Mouse (Mus musculus): ENCODE data around the gene Ern2. TPM values are rescaled to one million over a fixed set of nuclear protein-coding genes. Genes with fewer than 3 reads are reported as not detected.

The Ern2 gene
- polyA plus RNA-seq (2012; rRNA removed): 1.4 and 1.5 TPM in 2 replicates

DNA sequence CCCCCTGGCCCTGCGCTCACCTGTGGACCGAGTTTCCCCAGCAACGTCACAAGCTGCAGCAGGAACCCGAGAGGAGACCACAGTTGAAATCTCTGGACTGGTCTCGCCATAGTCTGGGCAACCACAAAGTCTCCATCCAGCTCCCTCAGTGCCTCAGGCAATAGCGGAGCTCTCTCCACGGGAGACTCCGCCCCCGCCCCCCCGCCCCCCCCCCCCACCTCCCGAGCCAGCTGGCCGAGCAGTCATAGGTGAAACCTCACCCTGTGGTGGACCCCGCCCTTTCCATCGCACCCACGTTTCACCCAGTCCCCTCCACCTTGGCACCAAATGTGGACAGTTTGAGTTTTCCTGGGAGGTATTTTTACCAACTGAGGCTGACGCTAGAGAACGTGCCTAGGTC, at the start of gene Ern2:
Ern2 (minus strand) TSS at position 165 of the 400 bp plus-strand sequence.
- DNase-seq (ENCODE audit: low spot score): no peak

GRCm38 (mm10) chr7:122230866-122231265, 44.9 kb upstream of the Ern2 start:
- DNase-seq (ENCODE audit: low spot score): no peak

GRCm38 (mm10) chr7:122229916-122230315, 43.9 kb upstream of the Ern2 start:
- no peak for DNase-seq (ENCODE audit: low spot score)

GRCm38 (mm10) chr7:122229306-122229705, 43.3 kb upstream of the Ern2 start:
- DNase-seq (ENCODE audit: low spot score): no peak

- no peak for DNase-seq (ENCODE audit: low spot score)
Observed at GRCm38 (mm10) chr7:122226744-122227143, 40.7 kb upstream of the Ern2 start.

DNA sequence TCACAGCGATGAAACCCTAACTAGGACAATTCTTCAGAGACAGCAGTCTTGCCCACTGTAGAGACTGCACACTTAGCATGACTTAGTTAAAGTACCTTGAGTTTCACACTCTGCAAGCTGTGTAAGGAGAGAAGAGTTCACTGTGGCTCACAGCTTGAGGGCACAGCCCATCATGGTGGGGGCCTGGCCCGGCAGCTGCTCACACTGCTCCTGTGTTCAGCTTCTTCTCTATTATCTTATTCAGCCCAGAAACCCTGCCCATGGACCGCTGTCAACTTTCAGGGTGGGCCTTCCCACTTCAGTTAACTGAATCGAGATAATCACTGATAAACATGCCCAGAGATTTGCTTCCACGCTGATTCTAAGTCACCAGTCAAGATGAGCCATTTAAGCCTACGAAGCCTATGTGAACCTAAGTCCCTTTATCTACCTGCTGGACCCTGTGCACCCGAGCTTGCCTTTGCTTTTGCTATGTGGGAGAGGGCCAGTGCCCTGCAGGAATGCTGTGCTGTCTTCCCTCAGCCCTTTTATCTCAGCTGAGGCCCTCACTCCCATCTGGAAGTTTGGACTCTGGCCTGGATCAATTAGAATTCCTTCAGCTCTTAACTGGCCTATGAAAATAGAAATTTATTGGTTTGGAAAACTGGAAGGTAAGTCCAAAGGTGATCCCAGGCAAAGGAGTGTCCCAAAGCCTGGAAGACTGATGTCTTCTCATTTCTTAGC, 40.2 kb upstream of the Ern2 start:
- no peak for DNase-seq (ENCODE audit: low spot score)

- peak; percentile 24 for DNase-seq (ENCODE audit: low spot score)
Observed at GRCm38 (mm10) chr7:122219315-122219801, 33.4 kb upstream of the Ern2 start, which contains the start of gene Chp2. Gene Chp2, plus strand, starts transcription at chr7:122219496.

DNA sequence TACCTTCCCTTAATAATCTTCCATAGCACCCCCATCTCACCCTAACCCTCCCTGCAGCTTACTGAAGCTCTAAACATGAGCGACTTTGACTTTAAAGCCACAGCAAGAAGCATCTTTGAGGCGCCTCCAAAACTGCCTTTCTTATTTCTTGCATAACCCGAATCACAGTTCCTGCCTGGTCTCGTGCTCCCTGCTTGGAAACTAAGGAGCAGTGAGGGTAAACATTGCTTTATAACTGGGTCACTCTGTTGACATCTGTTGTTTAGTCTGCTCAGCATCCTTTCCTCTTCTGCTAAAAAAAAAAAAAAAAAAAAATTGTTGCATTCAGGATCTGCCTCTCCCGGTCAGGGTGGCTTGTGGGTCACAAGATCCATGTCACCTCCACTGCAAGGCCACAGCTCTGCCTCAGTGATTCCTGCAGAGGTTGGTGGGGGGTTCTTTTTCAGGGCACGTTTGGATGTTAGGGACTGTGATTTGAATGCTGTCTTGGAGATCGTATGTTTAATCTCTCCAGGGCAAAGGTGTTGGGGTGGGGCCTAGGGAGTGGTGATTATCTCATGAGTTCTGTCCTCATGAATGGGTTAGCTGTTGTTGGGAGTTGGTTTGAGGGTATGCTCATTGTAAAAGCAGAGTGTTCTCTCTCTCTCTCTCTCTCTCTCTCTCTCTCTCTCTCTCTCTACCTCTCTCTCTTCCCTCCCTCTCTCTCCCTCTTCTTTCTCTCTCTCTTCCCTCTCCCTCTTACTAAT, 22.4 kb upstream of the Ern2 start:
- DNase-seq (ENCODE audit: low spot score): no peak

GRCm38 (mm10) chr7:122206121-122206520, 20.1 kb upstream of the Ern2 start:
- no peak for DNase-seq (ENCODE audit: low spot score)

DNA sequence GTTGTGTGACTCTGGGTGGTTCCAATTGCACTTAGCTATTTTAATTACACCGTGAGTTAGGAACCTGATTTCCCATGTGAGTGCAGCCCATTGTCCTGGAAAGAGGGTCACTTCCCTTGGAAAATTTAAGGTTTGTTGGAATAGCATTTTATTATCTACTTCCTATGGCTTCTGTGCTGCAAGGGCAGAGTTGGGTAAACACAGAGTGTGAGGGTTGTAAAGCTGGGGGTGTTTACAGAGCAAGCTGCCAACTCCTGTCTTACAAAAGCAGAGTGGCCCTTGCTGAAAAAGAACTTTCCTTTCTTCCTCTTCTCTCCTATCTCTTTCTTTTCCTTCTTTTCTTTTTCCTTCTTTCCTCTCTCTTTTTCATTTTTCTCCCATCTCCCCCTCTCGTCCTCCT, 17.9 kb upstream of the Ern2 start:
- DNase-seq (ENCODE audit: low spot score): no peak

- no peak for DNase-seq (ENCODE audit: low spot score)
Observed at GRCm38 (mm10) chr7:122199296-122199695, 13.3 kb upstream of the Ern2 start.

DNA sequence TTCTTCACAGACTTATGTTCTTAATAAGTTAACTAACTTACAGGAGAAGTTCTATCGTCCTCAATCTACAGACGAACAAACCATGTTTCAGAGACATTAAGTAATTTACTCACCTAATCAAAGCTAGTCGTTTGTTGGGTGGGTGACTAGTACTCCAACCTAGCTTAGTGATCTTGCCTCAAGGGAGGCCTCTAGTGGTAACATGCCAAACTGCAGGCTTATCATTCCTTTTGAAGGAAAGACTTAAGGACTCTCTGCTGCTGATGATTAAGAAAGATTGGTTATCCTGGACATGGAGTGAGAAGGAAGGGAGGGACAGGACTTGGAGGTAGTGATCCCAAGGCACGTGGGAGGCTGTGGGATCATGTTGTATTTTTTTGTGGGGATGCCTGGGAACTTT, 11.3 kb upstream of the Ern2 start:
- no peak for DNase-seq (ENCODE audit: low spot score)

DNA sequence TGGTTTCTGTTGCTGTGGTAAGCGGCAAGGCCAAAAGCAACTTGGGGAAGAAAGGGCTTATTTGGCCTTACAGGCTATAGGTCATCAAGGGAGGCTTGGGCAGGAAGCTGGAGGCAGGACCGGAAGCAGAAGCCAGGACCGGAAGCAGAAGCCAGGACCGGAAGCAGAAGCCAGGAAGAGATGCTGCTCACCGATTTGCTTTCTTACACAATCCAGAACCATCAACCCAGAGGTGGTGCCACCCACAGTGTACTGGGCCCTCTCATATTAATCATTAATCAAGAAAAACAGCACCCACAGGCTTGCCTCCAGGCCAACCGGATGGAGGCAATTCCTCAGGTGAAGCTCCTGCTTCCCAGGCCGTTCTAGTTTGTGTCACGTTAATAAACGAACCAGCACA, 10.8 kb upstream of the Ern2 start:
- DNase-seq (ENCODE audit: low spot score): no peak

GRCm38 (mm10) chr7:122193919-122194318, 7.9 kb upstream of the Ern2 start:
- DNase-seq (ENCODE audit: low spot score): no peak

GRCm38 (mm10) chr7:122191097-122191496, 5.1 kb upstream of the Ern2 start:
- DNase-seq (ENCODE audit: low spot score): no peak

- DNase-seq (ENCODE audit: low spot score): no peak
Observed at GRCm38 (mm10) chr7:122189484-122189883, 3.5 kb upstream of the Ern2 start.

DNA sequence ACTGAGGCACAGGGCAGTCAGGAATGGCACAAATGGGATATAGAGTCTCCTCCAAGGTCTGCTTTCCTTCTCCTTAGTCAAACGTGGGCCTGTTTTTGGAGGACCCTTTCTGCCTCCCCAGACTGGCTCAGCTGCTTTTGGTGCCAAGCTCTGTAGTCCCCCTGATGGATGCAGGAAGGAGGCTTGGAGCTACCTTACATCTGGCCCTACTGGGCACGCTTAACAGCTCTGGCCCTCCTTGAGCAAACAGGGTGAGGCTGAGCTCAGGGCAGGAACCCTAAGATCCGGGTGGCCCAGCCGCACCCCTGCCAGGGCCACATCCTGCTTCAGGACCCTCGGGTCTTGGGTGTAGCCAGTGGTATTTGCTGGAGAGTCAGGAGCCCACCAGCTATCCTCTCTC, 1.4 kb downstream of the Ern2 start:
- DNase-seq (ENCODE audit: low spot score): no peak

DNA sequence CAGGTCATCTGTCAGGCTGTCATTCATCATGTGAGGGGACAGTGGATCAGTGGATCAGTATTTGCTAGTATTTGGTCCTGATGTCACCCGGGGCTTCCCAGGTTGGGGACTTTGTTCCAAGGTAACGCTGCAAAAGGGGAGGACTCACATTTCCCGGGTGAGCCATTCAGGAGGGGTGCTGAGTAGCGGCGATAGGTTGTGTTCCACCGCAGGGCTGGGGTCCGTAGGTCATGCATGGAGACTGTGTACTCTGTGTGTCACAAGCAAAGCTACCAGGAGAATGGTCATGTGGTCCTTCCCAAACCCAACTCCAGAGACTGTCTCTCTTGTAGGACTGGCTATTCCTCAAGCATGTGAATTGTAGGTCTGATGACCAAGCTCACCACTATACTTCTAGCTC, 5.3 kb downstream of the Ern2 start:
- no peak for DNase-seq (ENCODE audit: low spot score)

DNA sequence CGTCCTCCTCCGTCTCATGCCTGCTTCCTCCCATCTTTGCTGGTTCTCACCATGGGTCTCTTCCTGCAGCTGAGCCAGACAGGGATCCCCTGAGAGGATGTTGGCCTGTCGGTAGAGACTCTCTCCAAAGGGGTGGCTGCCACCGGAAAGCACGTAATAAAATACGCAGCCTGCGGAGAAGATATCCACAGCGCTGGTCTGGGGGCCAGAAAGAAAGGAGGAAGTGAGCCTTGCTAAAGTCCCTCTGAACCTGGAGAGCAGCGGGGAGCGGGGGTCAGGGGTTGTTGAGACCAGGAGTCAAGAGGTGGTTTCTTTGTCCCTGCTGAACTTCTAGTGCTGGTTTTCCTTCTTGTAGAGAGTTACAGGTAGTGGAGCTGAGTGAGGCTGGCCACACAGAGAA, 14.4 kb downstream of the Ern2 start:
- no peak for DNase-seq (ENCODE audit: low spot score)

DNA sequence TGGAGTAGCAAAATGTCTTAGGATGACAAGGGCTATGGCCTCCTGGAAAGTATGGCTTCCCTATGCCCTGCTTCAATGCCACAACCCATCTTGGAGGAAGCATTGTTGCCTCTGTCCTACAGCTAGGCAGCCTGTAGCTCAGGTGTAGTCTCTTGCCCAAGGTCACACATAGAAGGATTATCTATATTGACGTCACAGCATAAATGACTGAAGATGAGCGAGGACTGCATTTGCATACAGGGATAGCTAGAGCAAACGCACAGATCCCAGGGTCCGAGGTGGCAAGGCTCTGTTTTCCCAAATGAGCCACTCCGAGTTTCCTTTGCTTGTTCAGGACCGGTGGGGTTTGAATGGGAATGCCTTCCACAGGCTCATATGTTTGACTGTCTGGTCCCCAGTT, 15.3 kb downstream of the Ern2 start:
- DNase-seq (ENCODE audit: low spot score): no peak

- no peak for DNase-seq (ENCODE audit: low spot score)
Observed at GRCm38 (mm10) chr7:122167203-122167602, 18.8 kb downstream of the Ern2 start.

GRCm38 (mm10) chr7:122163766-122164165, 22.2 kb downstream of the Ern2 start:
- DNase-seq (ENCODE audit: low spot score): no peak

DNA sequence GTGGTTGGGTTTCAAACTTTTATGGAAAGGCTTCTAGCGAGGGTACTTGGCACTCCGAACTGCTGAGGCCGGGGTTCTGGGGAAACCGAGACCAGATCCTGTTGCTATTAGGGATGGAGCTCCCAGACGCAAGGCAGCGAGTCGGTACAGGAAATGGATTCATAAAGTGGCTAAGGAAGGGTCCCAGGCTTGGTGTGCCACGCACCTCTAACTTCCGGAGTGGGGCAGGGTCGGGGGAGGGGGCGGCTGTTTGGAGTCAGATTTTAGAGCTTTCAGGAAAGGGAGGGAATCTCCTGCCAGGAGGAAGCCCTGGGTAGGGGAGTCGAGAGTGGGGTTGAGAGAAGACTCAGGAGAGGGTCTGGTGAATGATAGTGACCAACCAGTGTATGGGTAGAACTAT, 26.0 kb downstream of the Ern2 start:
- DNase-seq (ENCODE audit: low spot score): no peak
